Mouse (Mus musculus): ENCODE results near the gene Mb.

Mb gene

DNA sequence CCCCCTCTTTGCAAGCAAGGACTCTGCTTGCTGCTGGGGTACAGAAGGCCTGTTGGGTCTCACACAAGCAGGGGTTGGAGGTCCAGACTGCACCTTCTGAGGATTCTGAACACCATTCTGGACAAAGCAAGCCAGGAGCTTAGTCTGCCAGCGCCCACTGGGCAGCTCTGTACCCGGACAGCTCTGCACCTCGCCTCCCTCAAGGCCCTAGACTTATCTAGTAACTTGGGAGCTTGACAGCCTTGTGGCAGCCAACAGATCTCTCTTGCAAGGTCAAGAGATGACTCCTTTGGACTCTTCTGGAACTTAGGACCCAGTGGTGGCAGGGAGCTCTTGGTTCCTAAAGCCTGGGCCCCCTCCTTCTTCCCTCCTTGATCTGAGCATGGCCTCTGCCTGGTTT, 23.4 kb downstream of the Mb start:
- DNase-seq (ENCODE audit: low read depth) = no peak

DNA sequence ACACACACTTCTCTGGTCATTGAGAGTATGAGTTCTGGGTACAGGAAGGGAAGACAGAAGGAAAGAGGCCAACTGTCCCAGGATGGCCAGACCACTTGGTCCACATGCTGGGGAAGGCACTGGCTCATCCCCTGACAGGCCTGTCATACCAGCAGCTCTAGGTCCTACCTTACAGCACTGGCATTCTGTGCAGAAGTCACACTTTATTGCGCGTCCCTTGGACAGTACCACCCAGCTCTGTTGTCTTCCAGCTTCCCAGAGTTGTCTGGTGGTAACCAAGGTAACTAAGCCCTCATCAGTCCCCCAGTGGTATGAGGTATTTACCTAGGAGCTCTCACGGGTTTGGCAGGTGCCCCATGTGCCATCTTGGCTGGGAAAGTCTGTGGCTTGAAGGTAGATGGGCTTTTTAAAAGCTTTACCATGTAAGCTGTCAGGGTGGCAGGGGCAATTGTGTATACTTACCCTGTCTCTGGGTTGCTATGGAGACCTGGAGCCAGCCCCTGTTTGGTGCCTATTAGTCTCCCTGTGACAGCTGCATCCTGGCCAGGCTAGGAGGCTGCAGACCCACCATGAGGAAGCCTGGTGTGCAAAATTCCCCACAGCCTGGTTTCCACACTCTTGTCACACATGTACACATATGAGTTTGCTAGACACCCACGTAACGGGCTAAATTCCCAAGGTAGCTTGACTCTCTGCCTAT, 24.4 kb downstream of the Mb start:
- no peak for DNase-seq (ENCODE audit: low read depth)

DNA sequence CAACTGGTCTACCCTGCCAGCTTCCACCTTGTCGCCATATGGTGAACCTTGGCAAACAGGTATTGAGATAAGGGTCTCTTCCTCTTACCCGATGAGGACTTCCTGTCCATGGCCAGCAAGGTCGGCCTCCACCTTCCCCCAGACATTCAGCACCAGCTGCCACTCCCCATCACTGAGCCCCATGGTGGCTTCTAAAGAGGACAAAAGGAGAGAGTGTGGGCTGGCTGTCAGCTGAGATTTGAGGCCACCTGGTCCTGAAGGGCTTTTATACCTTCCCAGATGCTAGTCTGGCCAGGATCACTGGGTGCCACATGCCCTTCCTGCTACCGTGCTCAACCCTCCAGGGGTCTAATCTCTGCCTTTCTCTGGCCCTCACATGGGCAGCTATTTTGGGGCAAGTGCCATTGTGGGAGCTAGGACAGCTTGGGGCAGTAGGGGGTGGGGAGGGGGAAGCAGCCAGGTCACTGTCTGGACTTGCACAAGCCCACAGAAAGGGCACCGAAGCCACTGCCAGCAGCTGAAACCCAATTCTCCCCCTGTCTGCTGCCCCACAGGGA, 28.0 kb downstream of the Mb start:
- no peak for DNase-seq (ENCODE audit: low read depth)

DNA sequence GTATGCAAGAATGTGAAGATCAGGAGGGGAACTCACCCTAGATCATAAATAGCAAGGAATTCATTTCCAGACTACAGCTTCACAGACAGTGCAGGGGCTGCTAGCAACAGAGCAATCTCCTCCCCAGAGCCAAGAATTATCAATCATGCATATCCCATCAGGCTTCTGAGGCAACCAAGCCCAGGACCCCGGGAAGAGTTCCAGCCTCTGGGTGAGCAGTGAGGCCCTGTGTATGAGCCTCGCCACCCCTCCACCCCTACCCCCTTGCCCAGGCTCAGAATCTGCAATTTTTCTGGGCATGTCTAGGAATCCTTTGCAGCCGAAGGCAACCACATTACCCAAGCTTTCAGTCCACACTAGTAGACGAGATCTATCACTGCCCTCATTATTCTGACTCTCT, 28.6 kb downstream of the Mb start:
- DNase-seq (ENCODE audit: low read depth) = no peak

DNA sequence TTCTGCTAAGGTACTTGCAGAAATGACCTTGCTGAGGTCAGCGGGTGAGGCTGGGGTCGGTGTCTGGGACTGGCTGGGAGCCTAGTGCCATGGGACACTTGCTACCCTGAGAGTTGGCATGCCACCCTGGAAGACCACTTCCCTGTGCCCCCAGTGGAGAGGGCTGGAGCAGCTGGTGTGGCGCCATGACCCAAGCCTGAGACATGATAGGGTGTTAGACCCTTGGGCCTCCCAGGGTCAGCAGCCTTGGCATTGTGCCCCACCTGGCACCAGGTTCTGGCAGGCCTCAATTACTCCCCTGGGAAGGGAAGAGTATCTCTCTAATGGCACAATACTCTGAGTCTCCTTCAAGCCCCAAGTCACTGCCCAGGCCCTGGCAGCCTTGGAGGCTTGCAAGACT, 29.4 kb downstream of the Mb start:
- no peak for DNase-seq (ENCODE audit: low read depth)

DNA sequence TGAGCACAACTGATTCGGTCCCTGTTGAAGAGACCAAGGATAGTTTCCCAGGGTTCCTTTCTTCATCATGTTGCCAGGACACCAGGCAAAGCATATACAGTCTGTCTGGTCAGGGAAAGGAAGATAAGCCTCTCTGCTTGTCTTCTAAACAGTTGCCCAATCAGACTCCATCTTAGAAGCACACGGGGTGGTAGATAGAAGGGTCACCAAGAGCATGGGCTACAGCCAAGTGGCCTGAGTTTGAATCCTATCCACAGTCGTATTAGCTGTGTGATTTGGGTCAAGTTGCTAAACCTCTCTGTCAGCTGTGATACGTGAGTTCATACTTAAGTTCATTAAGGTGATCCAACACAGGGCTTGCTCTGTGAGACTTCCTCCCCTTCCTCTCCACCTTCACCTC, 30.3 kb downstream of the Mb start:
- no peak for DNase-seq (ENCODE audit: low read depth)

DNA sequence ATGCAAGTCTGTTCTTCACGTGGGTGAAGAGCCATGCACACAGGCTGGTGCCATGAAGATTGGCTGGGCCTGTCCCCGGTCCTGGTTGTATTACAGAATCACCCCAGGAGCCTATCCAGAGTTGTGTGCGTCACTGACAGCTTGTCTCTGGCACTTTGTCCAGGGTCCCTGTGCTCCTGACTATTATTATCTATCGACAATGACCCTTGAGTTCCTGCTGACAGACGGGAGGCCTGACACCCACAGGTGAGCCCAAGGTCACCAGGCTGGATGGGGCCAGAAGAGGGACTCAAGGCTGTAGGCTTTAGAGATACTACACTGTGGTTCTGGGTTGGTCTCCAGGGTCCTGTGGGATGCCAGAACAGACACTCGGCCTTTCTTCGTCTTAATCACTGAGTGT, 30.9 kb downstream of the Mb start:
- DNase-seq (ENCODE audit: low read depth) = no peak

DNA sequence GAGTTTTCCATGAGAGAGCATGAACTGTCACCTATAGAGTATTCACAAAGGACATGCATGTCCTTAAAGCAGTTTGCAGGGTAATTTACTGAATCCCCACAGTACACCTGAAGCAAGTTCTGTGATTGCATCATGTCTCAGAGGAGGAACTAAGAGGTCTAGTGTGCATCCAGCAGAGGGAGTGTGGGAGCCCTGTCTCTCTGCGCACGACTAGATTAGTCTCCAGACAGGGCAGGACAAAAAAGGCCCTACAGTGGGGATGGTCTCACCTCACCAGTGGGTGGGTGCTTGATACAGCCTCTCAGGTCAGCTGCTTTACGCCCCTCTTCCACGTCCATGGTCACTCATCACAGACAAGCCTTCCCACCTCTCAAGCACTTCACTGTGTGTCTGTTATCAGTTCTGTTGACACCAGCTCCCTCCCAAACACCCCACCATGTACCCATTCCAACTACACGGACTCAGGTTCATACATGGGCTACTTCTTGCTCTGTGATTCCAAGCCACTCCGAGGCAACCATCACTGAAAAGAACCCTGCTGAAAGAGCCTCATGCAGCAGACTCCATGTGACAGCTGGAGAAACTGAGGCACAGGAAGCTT, 31.6 kb downstream of the Mb start:
- DNase-seq (ENCODE audit: low read depth) = no peak

DNA sequence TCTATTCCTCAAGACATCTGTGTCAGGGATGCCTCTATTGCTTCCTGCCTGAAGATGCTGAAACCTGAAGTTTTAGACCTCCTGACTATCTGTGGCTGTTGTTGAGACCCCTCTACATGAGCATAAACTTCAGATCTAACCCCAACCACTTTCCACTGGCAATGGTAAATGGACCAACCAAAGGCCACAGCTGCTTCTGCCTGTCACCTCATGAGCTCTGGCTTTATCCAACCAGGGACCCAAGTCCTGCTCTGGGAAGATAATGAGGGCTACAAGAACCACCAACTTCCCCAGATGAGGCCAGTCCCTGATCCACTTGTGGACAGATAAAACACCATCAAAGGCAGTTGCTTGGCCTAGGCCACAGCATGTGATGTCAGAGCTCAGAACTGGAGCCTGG, 32.6 kb downstream of the Mb start:
- DNase-seq (ENCODE audit: low read depth) = no peak

DNA sequence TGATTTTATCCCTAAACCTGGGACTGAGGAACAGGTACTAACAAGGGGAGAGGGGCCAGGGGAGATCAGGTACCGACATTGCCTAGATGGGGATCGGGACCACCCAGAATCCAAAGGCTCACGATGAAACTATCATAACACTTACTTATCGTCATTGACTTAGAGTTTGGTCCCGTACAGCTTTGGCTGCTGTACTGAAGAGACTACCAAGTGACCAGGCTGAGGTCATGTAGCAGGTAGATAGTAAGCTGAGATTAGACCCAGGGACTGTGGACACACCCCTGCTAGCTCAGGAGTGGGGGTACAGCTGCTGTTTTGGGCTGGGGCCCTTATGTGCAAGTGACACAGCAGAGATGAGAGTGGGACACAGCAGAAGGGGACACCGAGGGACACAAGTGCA, 34.0 kb downstream of the Mb start:
- DNase-seq (ENCODE audit: low read depth) = no peak

DNA sequence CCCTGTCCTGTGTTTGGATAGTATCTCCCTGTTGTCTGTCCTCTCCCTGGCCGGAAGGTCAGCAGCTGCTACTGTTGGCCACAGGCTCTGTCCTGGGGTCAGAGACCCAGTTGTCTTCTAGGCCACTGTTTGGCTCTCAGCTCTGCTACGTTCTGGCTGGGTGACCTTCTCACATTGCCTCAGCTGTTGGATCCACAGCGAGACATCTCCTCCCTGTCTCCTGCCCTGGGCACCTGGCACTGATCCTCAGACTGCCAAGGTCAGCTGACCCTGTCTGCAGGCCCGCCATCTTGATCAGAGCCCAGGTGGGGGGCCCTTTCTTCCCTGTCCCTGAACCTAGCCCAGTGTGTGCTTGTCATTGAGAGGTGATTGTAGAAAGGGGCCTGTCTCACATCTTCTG, 35.5 kb downstream of the Mb start:
- DNase-seq (ENCODE audit: low read depth) = no peak

DNA sequence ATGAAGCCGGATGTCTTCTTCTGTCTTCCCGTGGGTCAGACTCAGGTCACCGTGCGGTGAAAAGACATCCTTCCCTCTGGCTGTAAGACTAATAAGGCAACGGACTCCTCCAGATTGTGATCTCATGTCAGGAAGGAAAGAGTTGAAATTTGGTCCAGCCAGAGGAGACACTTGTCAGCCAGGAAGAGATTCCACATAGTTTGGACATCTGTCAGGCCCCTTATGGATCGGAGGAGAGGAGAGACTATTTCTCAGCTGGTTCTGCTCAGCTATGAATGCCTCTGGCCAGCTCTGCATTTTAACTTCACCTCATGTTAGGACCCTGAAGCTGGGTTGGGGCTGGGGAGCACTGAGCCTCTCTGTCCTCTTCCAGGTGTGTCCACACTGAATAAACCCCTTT, 36.0 kb downstream of the Mb start:
- DNase-seq (ENCODE audit: low read depth) = no peak

DNA sequence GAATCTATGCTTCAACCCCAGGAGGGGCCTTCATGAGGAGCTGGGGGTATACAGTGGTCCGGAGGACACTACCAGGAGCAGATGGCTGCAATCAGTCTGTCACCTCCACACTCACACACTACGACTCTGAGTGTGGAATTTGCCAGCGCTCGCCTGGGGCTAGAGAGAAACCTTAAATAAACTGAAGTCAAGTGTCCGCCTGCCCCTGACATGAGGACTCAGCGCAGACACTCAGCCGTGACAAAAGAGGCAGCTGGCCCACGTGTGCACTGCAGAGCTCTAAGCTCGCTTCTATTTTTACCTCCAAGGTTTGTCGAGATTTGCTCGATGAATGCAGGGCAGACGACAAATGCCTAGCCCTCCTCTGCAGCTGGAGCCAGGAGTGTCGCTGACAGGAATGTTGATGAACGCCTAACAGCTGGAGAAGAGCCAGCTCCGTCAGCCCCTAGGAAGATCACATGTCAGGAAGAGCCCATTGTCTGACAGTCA, 36.7 kb downstream of the Mb start:
- DNase-seq (ENCODE audit: low read depth) = no peak

DNA sequence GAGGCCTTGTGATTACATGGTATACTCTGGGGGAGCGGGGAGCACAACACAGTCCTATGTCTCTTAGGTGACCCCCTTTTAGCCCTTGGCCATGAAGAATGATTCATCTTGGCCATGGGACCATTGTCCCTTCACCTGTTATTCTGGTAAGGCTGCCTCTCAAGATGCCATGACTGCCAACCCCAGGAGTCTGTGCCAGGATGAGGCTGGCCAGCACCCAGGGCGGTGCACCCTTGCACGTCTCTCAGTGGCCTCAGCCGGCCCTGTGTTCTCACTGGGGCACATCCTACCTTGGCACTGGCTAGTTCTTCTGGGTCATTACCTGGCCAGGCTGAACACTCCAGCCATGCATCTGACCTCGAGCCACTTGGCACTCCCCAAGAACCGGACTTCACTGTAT, 41.6 kb downstream of the Mb start:
- DNase-seq (ENCODE audit: low read depth) = no peak

DNA sequence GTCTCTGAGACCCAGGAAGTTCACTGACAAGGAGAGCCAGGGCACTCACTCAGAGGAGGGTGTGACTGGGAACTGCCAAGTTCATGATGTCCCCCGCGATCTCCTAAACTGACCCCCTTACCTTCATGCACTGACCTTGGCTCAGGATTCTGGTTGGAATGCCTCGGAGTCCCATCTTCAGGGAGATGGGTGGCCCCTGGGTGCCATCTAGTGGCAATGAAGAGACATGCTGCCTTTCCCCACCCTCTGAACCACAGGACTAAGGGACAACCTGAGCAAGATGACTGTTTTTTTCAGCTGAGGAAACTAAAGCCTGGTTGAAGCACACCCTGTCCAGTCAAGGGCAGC, 46.6 kb downstream of the Mb start:
- DNase-seq (ENCODE audit: low read depth) = peak; percentile 34

DNA sequence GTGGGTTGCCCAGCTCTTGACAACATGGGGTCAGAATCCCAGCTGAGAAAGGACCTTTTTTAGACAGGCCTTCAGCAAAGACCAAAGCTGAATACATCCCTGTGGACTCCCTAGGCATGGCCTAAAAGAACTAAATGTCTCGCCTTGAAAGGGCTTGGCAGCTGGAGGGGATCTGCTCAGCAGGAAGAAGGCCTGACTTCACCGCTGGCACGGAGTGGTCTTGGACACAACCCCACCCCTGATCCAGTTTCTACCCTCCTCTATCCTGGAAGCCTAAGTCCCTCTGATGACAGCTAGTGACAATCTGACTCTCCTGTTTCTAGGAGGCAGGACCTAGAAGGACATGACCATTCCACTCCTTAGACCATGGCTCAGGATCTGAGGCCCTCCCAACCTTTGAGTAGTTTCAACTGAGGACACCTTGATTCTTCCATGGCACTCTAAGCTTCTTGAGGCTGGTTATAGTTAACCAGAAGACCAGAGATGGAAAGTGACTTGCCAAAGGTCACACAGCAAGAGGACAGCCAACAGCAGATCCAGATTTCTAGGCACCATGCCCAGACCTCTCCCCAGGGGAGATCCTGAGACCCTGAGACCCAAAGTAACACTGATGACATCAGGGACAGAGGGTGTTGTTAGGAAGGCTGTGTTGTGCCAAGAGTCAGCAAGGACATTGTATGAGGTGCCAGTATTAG, 47.1 kb downstream of the Mb start:
- no peak for DNase-seq (ENCODE audit: low read depth)

DNA sequence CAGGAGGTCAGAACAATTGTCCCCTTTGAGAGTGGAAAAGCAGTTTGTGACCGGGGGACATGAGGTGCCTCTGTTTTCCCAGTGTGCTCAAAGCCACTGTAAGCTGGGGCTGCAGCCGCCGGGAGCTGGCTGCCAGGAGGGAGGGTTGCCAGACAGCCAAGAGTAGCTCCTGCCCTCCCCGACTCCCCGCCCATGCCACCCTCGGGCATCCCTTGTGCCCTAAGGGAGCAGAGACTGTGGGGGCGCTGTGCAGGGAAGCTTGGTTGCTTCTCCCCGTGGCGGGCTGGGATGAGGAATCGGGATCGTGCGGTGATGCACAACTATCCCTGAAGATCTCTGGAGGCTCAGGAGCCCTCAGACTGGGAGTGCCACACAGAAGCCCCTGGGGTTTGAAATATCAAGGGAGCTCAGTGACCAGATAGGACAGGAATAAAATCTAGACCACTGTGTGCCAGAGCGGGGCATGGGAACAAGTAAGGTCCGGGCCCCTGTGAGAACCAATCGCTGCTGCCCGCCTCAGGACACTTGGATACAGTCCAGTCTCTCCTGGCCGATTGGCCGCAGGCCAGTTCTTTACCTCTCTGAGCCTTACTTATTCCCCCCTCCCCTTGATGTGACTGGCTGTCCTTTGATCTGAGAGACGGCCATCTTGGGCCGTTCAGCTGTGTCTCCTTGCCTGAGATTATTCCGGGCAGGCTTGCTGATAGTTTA, 51.4 kb downstream of the Mb start:
- no peak for DNase-seq (ENCODE audit: low read depth)

DNA sequence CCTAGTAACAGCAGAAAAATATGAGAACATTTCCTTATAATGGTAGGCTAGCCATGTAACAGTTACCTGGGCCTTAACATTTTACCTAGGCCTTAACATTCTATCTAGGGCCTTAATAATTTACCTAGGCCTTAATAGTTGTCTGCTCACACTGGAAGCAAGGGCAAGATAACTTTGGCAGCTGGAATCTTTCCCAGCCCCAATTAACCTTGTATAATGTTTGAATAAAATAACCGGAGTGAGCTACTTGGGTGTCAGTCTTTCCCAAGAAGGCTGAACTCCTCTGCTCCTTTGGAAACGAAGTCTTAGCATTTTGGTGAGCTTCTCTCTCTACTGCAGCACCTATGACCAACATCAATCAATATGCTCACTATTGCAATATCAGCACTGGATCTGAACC, 52.4 kb downstream of the Mb start:
- DNase-seq (ENCODE audit: low read depth) = no peak

DNA sequence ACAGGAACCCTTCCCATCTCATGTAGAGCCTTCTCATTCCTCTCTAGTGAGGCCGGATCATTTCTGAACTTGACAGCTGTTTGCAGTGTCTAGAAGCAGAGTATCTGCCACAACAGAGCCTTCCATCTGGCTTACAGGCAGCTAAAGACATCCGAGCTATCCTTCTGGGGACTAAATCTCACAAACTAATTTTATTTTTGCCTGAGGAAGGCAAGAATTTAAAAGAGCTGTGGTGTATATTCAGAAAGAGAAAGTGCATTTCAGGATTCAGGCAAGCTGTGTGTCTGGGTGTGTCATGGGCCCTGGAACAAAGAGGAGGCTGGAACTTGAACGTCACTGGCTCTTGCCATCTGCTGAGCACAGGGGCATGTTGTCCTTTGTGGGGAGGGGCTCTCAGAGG, 56.1 kb downstream of the Mb start:
- DNase-seq (ENCODE audit: low read depth) = no peak

DNA sequence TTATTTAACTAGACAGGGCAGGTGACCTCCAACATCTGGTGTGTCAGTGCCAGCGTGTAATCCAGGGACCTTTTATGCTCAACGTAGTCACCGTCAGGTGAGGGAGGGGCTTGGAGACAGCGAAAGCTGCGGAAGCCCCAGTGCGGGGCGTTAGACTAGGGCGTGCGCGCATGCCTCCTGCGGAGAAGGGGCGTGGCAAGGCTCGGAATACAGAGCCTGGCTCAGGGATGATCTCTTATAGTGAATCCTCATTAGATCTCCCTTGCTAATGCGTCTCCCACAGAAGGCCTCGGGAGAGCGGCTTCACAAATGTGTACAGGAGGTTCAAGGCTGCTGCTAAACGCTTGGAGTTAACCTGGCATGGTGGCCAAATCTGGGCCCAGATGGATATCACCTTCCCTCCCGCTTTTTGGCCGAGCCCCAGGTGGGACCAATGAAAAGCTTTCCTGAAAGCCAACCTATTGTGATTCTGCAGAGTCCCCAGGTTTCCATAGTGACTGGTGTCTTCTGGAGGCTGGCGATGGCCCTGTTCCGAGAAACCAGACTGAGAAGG, 62.9 kb downstream of the Mb start:
- peak; percentile 11 for DNase-seq (ENCODE audit: low read depth)

DNA sequence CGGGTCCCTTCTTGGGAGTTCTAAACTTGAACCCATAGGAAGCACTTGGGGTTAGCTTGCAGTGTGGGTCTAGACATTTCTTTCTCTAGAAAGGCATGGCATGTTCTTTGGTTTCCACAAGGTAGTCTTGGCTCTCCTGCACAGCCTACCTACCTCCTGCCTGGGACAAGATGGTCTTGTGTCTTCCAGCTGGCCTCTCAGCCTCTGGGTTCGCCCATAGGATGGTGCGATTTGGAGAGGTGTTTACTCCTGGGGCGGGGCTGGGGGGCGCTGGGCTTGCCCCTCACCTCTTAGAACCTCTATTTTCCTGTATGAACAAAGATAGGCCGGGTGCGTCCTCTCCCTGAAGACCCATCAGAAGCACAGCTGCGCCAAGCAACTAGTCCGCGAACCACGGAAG, 63.3 kb downstream of the Mb start:
- DNase-seq (ENCODE audit: low read depth) = no peak

DNA sequence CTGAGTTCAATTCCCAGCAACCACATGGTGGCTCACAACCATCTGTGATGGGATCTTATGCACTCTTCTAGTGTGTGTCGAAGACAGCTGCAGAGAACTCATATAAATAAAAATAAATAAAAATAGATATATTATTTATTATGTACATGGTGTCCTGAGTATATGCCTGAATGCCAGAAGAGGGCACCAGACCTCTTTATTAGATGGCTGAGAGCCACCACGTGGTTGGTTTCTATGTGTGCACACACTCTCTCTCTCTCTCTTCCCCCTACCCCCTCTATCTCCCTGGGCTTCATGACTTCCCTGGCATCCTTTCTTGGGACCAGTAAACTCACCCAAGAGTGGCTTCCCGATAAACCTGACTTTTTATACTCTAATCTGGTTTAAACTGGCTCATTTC, 67.7 kb downstream of the Mb start:
- no peak for DNase-seq (ENCODE audit: low read depth)

All from naive thymus-derived CD4-positive, alpha-beta T cell, adult 2 months (primary cell).